Mouse (Mus musculus): ENCODE data around the gene Gpr55.
A peak's percentile ranks its signal among the peaks of the same experiment; 100 is the strongest.
"Not testable (repeated sequence)": the region's sequence is repeated elsewhere in the genome, so short reads cannot be mapped to it uniquely, and the experiment has no call there.

The Gpr55 gene

GRCm38 (mm10) chr1:85960873-85961272 lies at the start of gene Gpr55:
TSS of gene Gpr55 (minus strand) at chr1:85961007.
- DNase-seq (ENCODE audit: low spot score in 2 of 2), result no peak

GRCm38 (mm10) chr1:86007778-86008177 lies 47.0 kb upstream of the Gpr55 start:
- peak; percentile 69 to 75 for DNase-seq (ENCODE audit: low spot score in 2 of 2)

GRCm38 (mm10) chr1:86006040-86006439 lies 45.2 kb upstream of the Gpr55 start:
- DNase-seq (ENCODE audit: low spot score in 2 of 2), result no peak

GRCm38 (mm10) chr1:86005540-86005939 lies 44.7 kb upstream of the Gpr55 start:
- no peak for DNase-seq (ENCODE audit: low spot score in 2 of 2)

- DNase-seq (ENCODE audit: low spot score in 2 of 2), result no peak
These were observed 39.2 kb upstream of the Gpr55 start for GRCm38 (mm10) chr1:85999853-86000570.

- no peak for DNase-seq (ENCODE audit: low spot score in 2 of 2)
These were observed 37.2 kb upstream of the Gpr55 start for GRCm38 (mm10) chr1:85998012-85998411.

- no peak for DNase-seq (ENCODE audit: low spot score in 2 of 2)
These were observed 36.4 kb upstream of the Gpr55 start for GRCm38 (mm10) chr1:85997221-85997620.

- no peak for DNase-seq (ENCODE audit: low spot score in 2 of 2)
These were observed 32.7 kb upstream of the Gpr55 start for GRCm38 (mm10) chr1:85993541-85993940.

GRCm38 (mm10) chr1:85992175-85992574 lies 31.4 kb upstream of the Gpr55 start:
- DNase-seq (ENCODE audit: low spot score in 2 of 2), result no peak

GRCm38 (mm10) chr1:85988882-85989281 lies 28.1 kb upstream of the Gpr55 start:
- not testable (repeated sequence) for DNase-seq (ENCODE audit: low spot score in 2 of 2)

GRCm38 (mm10) chr1:85988351-85988750 lies 27.5 kb upstream of the Gpr55 start:
- DNase-seq (ENCODE audit: low spot score in 2 of 2), result no peak

- DNase-seq (ENCODE audit: low spot score in 2 of 2), result no peak
These were observed 25.0 kb upstream of the Gpr55 start for GRCm38 (mm10) chr1:85985784-85986183.

GRCm38 (mm10) chr1:85981738-85982357 lies 21.0 kb upstream of the Gpr55 start:
- no peak for DNase-seq (ENCODE audit: low spot score in 2 of 2)

- DNase-seq (ENCODE audit: low spot score in 2 of 2), result no peak
These were observed 16.9 kb upstream of the Gpr55 start for GRCm38 (mm10) chr1:85977709-85978108.

GRCm38 (mm10) chr1:85973468-85973877 lies 12.7 kb upstream of the Gpr55 start:
- DNase-seq (ENCODE audit: low spot score in 2 of 2), result no peak

- DNase-seq (ENCODE audit: low spot score in 2 of 2), result no peak
These were observed 11.5 kb upstream of the Gpr55 start for GRCm38 (mm10) chr1:85972341-85972740.

- no peak for DNase-seq (ENCODE audit: low spot score in 2 of 2)
These were observed 10.3 kb upstream of the Gpr55 start for GRCm38 (mm10) chr1:85971070-85971469.

GRCm38 (mm10) chr1:85969519-85969918 lies 8.7 kb upstream of the Gpr55 start:
- DNase-seq (ENCODE audit: low spot score in 2 of 2), result no peak

GRCm38 (mm10) chr1:85969081-85969480 lies 8.3 kb upstream of the Gpr55 start:
- no peak for DNase-seq (ENCODE audit: low spot score in 2 of 2)

GRCm38 (mm10) chr1:85965856-85966255 lies 5.0 kb upstream of the Gpr55 start:
- DNase-seq (ENCODE audit: low spot score in 2 of 2), result no peak

GRCm38 (mm10) chr1:85962081-85962480 lies 1.3 kb upstream of the Gpr55 start:
- no peak for DNase-seq (ENCODE audit: low spot score in 2 of 2)

GRCm38 (mm10) chr1:85959889-85960276 lies 924 bp downstream of the Gpr55 start:
- DNase-seq (ENCODE audit: low spot score in 2 of 2), result no peak

- DNase-seq (ENCODE audit: low spot score in 2 of 2), result no peak
These were observed 1.5 kb downstream of the Gpr55 start for GRCm38 (mm10) chr1:85959129-85959888.
